Mouse (Mus musculus) neutrophil, adult 5-6 weeks (primary cell): ENCODE results near the gene Gal3st3. TPM values are rescaled to one million over a fixed set of nuclear protein-coding genes. Genes with fewer than 3 reads are reported as not detected.

Source experiments
- ATAC-seq: fragments of 151-379, 151-347 bp; 2 replicates; pipeline ENCODE4 v1.8.0; 2017; ENCODE audit warnings: mild to moderate bottlenecking, moderate TSS enrichment; ENCODE audit not compliant: insufficient number of reproducible peaks, poor library complexity, low FRiP score, severe bottlenecking; ENCODE audit errors: extremely low read depth
- total RNA-seq: library from RNA; stranded (forward); fragments of 200-1000 nt; gene quantifications from 2 replicates; pipeline ENCODE4 v1.2.3, GENCODE M21; 2017

The Gal3st3 gene
- not detected in 2 replicates for total RNA-seq

- ATAC-seq, result no peak
Observed at GRCm38 (mm10) chr19:5297903-5298800, at the start of gene Gal3st3. TSS of gene Gal3st3 (plus strand) at chr19:5298331.

- peak; percentile 86 for ATAC-seq
Observed at GRCm38 (mm10) chr19:5257140-5257539, 41.0 kb upstream of the Gal3st3 start.

- ATAC-seq, result no peak
Observed at GRCm38 (mm10) chr19:5267015-5267414, 31.1 kb upstream of the Gal3st3 start.

GRCm38 (mm10) chr19:5268017-5268416, 30.1 kb upstream of the Gal3st3 start:
- ATAC-seq, result no peak

GRCm38 (mm10) chr19:5268875-5269274, 29.3 kb upstream of the Gal3st3 start:
- ATAC-seq, result no peak

GRCm38 (mm10) chr19:5269392-5269791, 28.7 kb upstream of the Gal3st3 start:
- no peak for ATAC-seq

GRCm38 (mm10) chr19:5271430-5271829, 26.7 kb upstream of the Gal3st3 start:
- no peak for ATAC-seq

GRCm38 (mm10) chr19:5272326-5272795, 25.8 kb upstream of the Gal3st3 start:
- ATAC-seq, result no peak

GRCm38 (mm10) chr19:5272801-5273733, 25.1 kb upstream of the Gal3st3 start, which contains the start of gene Pacs1:
TSS of gene Pacs1 (minus strand) at chr19:5273119.
- peak; percentile 65 for ATAC-seq

GRCm38 (mm10) chr19:5273916-5274315, 24.2 kb upstream of the Gal3st3 start:
- no peak for ATAC-seq

- no peak for ATAC-seq
Observed at GRCm38 (mm10) chr19:5274641-5275040, 23.5 kb upstream of the Gal3st3 start.

GRCm38 (mm10) chr19:5275736-5276135, 22.4 kb upstream of the Gal3st3 start:
- no peak for ATAC-seq

- no peak for ATAC-seq
Observed at GRCm38 (mm10) chr19:5276531-5276930, 21.6 kb upstream of the Gal3st3 start.

GRCm38 (mm10) chr19:5277140-5277539, 21.0 kb upstream of the Gal3st3 start:
- no peak for ATAC-seq

GRCm38 (mm10) chr19:5278381-5278780, 19.8 kb upstream of the Gal3st3 start:
- ATAC-seq, result no peak

GRCm38 (mm10) chr19:5294972-5295735, 3.0 kb upstream of the Gal3st3 start, which contains the start of gene Sf3b2:
TSS of gene Sf3b2 (minus strand) at chr19:5295455.
- ATAC-seq, result peak; percentile 97

- ATAC-seq, result no peak
Observed at GRCm38 (mm10) chr19:5295736-5296075, 2.4 kb upstream of the Gal3st3 start.

- ATAC-seq, result no peak
Observed at GRCm38 (mm10) chr19:5296630-5297029, 1.5 kb upstream of the Gal3st3 start.

- no peak for ATAC-seq
Observed at GRCm38 (mm10) chr19:5300588-5300987, 2.5 kb downstream of the Gal3st3 start.
